Mouse (Mus musculus): ENCODE data around the gene Olfr958. TPM values are rescaled to one million over a fixed set of nuclear protein-coding genes. Genes with fewer than 3 reads are reported as not detected.

The Olfr958 gene
- not detected in 2 replicates for polyA plus RNA-seq (2015; fragmentation: Nextera tagmentation; extraction: Ambion mirVana)

DNA sequence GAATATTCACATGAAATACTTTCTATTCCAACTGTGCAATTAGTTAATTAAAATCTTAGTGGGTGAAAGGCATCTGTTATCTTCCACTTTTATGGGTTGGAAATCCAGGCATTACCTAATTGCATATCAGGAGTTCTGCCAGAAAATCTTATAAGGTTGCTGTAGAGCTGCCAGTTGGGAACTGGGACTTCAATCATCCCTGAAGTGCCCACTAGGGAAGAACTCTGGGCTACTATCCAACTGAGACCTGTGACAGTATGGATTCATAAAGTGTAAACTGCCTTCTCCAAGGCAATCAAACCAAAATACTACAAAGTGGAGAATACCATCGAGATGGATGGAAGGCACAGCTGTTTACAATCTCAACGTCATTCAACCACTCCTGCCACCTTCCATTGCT, at the start of gene Olfr958:
TSS of gene Olfr958 (minus strand) at position 109 of the 400 bp plus-strand sequence.

DNA sequence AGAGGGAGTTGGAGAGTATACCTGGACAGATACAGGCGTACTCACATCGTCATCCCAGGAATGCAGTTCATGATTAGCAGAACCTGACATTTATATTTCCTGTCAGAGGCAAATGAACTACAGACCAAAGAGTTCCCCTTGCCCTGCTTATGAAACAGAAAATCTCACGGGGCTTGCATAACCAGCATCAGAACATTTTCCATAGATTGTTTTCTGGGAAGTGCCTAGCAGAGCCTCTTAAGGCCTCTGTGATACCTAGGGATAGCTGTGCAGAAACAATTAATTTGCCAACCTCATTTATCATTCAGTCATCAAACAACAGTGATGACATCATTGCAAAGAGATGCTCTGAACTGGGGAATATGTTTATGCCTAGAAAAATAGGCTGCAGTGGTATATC, 21.6 kb upstream of the Olfr958 start, which contains the start of gene Olfr959:
TSS of gene Olfr959 (minus strand) at position 101 of the 400 bp plus-strand sequence.

GRCm38 (mm10) chr9:39515531-39515930, 38.3 kb downstream of the Olfr958 start, which contains the start of gene Olfr957:
Gene Olfr957 (minus strand): TSS chr9:39515809.

Other genes starting within 250 kb of the Olfr958 start
- not detected in 2 replicates for gene Olfr948, start 228.0 kb downstream of the Olfr958 start, polyA plus RNA-seq (2015; fragmentation: Nextera tagmentation; extraction: Ambion mirVana)
- gene Olfr951, start 166.6 kb downstream of the Olfr958 start, polyA plus RNA-seq (2015; fragmentation: Nextera tagmentation; extraction: Ambion mirVana) = not detected in 2 replicates
- not detected in 2 replicates for gene Olfr952, start 126.9 kb downstream of the Olfr958 start, polyA plus RNA-seq (2015; fragmentation: Nextera tagmentation; extraction: Ambion mirVana)
- gene Olfr954, start 97.4 kb downstream of the Olfr958 start, polyA plus RNA-seq (2015; fragmentation: Nextera tagmentation; extraction: Ambion mirVana) = not detected in 2 replicates
- not detected in 2 replicates for gene Olfr955, start 82.1 kb downstream of the Olfr958 start, polyA plus RNA-seq (2015; fragmentation: Nextera tagmentation; extraction: Ambion mirVana)
- not detected in 2 replicates for gene Olfr44, start 60.1 kb downstream of the Olfr958 start, polyA plus RNA-seq (2015; fragmentation: Nextera tagmentation; extraction: Ambion mirVana)
- gene Olfr957, start 38.2 kb downstream of the Olfr958 start, polyA plus RNA-seq (2015; fragmentation: Nextera tagmentation; extraction: Ambion mirVana) = not detected in 2 replicates
- not detected in 2 replicates for gene Olfr959, start 21.5 kb upstream of the Olfr958 start, polyA plus RNA-seq (2015; fragmentation: Nextera tagmentation; extraction: Ambion mirVana)
- gene AW551984, start 50.3 kb upstream of the Olfr958 start, polyA plus RNA-seq (2015; fragmentation: Nextera tagmentation; extraction: Ambion mirVana) = 39.4 and 49.0 TPM in 2 replicates
- gene Olfr148, start 56.6 kb upstream of the Olfr958 start, polyA plus RNA-seq (2015; fragmentation: Nextera tagmentation; extraction: Ambion mirVana) = not detected in 2 replicates
- gene Olfr960, start 67.3 kb upstream of the Olfr958 start, polyA plus RNA-seq (2015; fragmentation: Nextera tagmentation; extraction: Ambion mirVana) = not detected in 2 replicates
- not detected in 2 replicates for gene Olfr961, start 91.0 kb upstream of the Olfr958 start, polyA plus RNA-seq (2015; fragmentation: Nextera tagmentation; extraction: Ambion mirVana)
- gene Olfr963, start 113.2 kb upstream of the Olfr958 start, polyA plus RNA-seq (2015; fragmentation: Nextera tagmentation; extraction: Ambion mirVana) = not detected in 2 replicates
- not detected in 2 replicates for gene Olfr149, start 153.1 kb upstream of the Olfr958 start, polyA plus RNA-seq (2015; fragmentation: Nextera tagmentation; extraction: Ambion mirVana)
- not detected in 2 replicates for gene Olfr965, start 157.3 kb upstream of the Olfr958 start, polyA plus RNA-seq (2015; fragmentation: Nextera tagmentation; extraction: Ambion mirVana)
- not detected in 2 replicates for gene Olfr150, start 176.9 kb upstream of the Olfr958 start, polyA plus RNA-seq (2015; fragmentation: Nextera tagmentation; extraction: Ambion mirVana)
- not detected in 2 replicates for gene Olfr967, start 192.2 kb upstream of the Olfr958 start, polyA plus RNA-seq (2015; fragmentation: Nextera tagmentation; extraction: Ambion mirVana)
- not detected in 2 replicates for gene Olfr968, start 229.2 kb upstream of the Olfr958 start, polyA plus RNA-seq (2015; fragmentation: Nextera tagmentation; extraction: Ambion mirVana)
- gene Olfr969, start 236.9 kb upstream of the Olfr958 start, polyA plus RNA-seq (2015; fragmentation: Nextera tagmentation; extraction: Ambion mirVana) = not detected in 2 replicates